Mouse (Mus musculus): ENCODE results near the gene Exosc1. TPM values are rescaled to one million over a fixed set of nuclear protein-coding genes. Genes with fewer than 3 reads are reported as not detected.

Gene Exosc1
- polyA plus RNA-seq, 1 experiment, result 20.3 TPM

DNA sequence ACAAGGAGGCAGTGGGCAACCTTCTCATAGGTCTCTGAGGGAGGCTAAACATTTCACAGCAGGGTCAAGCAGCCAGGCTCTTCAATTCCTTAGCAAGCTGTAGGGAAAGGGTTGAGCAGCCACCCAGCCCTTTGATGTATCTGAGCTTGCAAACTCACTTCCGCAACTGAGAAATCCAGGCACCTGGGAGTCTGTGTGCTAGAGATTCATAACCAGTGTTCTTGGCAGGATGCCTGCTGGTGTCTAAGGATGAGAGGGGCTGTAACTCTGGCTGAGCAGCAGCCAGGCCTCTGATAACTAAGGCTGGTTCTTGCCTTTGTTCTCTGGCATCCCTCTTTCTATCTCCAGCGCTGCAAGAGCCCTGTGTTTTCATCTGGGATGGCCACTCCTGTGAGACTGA is 31.5 kb downstream of the Exosc1 start:
- Histone ChIP-seq H3K36me3 (ENCODE audit: control insufficient read depth, insufficient read depth, low read length) (no peaks in the 10 kb centered on the region), H3K27me3 (ENCODE audit: control insufficient read depth, insufficient read depth, low read length) (no peaks in the 10 kb centered on the region), H3K4me1 (replicated peaks; ENCODE audit: control insufficient read depth, insufficient read depth, low read length) (peaks cover 13% of the 10 kb centered on the region), H3K27ac (ENCODE audit: control insufficient read depth, insufficient read depth, low read length) (peak overlapping the region; percentile 12; the same call in 1 of the 2 replicates), H3K4me3 (ENCODE audit: control insufficient read depth, insufficient read depth, low read length) (no peak overlapping the region)
- TF ChIP-seq CTCF (IDR thresholded peaks at IDR 0.05; ENCODE audit: borderline replicate concordance, control insufficient read depth, extremely low read depth, insufficient read depth, low read length, poor library complexity) (no peak), POLR2A (IDR thresholded peaks at IDR 0.05; ENCODE audit: control insufficient read depth, extremely low read depth, insufficient read depth, low read length, poor library complexity) (no peak)
- DNase-seq, result peak; percentile 54
- 6% methylated on average over 2 of the region's 2 CpGs for WGBS

DNA sequence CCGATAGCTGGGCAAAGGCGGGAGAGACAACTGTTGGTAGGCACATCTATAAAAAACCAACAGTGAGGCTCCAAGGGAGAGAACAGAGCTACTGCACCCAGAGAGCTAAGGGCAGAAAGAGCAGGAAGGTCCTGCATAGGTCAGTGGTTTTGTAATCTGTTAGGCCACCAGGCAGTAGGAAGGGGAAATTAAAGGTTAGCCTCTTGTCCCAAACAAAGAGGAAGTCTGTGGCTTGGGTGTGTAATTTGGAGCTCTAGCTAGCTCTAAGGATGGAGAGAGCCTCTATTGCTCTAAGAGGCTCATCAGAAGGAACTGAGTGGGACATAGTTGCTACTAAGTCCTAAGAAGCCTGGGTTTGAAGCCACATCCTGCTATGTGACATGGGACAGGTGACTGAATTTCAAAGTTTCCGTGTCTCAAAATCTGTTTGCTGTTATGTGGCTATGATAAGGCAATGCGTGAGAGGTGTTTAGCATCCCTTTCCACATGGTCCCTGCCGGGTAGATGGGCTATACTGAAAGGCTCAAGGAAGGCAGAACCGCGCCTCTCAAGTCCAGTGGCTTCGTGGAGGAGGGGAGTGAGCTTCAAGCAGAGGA is 32.6 kb downstream of the Exosc1 start:
- H3K4me3 ChIP-seq (ENCODE audit: control insufficient read depth, insufficient read depth, low read length), result no peak overlapping the region
- no peak for DNase-seq
- peaks cover 14% of the 10 kb centered on the region for H3K4me1 ChIP-seq (replicated peaks; ENCODE audit: control insufficient read depth, insufficient read depth, low read length)
- 17% methylated on average over 8 of the region's 8 CpGs for WGBS
- H3K27ac ChIP-seq (ENCODE audit: control insufficient read depth, insufficient read depth, low read length), result peak overlapping the region; percentile 24; the same call in 1 of the 2 replicates
- H3K36me3 ChIP-seq (ENCODE audit: control insufficient read depth, insufficient read depth, low read length), result no peaks in the 10 kb centered on the region
- TF ChIP-seq POLR2A (IDR thresholded peaks at IDR 0.05; ENCODE audit: control insufficient read depth, extremely low read depth, insufficient read depth, low read length, poor library complexity) (no peak), CTCF (IDR thresholded peaks at IDR 0.05; ENCODE audit: borderline replicate concordance, control insufficient read depth, extremely low read depth, insufficient read depth, low read length, poor library complexity) (no peak)
- H3K27me3 ChIP-seq (ENCODE audit: control insufficient read depth, insufficient read depth, low read length), result no peaks in the 10 kb centered on the region

DNA sequence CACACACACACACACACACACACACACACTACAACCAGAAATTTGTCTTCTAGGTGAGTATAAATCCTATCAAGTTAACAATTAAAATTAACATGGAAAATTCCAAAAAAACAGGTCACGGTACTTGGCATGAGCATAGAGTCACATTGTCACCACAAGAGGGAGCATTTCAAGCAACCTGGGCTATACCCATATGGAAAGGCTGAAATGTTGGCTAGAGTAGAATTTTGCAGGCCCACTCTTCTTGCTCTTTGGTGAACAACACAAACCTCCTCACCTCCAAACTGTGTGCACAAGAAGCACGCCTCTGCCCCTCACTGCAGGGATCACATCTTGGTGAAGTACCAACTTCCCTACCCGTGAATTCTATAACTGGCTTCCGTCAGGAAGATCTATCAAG is 34.4 kb downstream of the Exosc1 start:
- Histone ChIP-seq H3K4me1 (replicated peaks; ENCODE audit: control insufficient read depth, insufficient read depth, low read length) (peaks cover 21% of the 10 kb centered on the region), H3K4me3 (ENCODE audit: control insufficient read depth, insufficient read depth, low read length) (no peak overlapping the region), H3K27me3 (ENCODE audit: control insufficient read depth, insufficient read depth, low read length) (no peaks in the 10 kb centered on the region), H3K27ac (ENCODE audit: control insufficient read depth, insufficient read depth, low read length) (no peak overlapping the region), H3K36me3 (ENCODE audit: control insufficient read depth, insufficient read depth, low read length) (no peaks in the 10 kb centered on the region)
- TF ChIP-seq POLR2A (IDR thresholded peaks at IDR 0.05; ENCODE audit: control insufficient read depth, extremely low read depth, insufficient read depth, low read length, poor library complexity), result no peak
- TF ChIP-seq CTCF (IDR thresholded peaks at IDR 0.05; ENCODE audit: borderline replicate concordance, control insufficient read depth, extremely low read depth, insufficient read depth, low read length, poor library complexity), result no peak
- WGBS, result 80% methylated on average over 4 of the region's 4 CpGs
- DNase-seq, result peak; percentile 21

DNA sequence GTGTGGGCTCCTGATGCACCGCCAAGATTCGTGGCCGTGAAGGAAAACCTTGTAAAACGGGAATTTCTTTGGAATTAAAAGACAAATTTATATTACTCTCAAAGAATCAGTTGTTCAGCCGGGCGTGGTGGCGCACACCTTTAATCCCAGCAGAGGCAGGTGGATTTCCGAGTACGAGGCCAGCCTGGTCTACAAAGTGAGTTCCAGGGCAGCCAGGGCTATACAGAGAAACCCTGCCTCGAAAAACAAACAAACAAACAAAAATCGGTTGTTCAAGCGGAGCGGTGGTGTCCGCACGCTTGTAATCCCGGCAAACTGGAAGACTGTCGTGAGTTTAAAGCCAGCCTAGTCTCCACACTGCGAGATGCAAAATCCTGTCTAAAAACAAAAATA is 36.9 kb downstream of the Exosc1 start:
- 26% methylated on average over 18 of the region's 18 CpGs for WGBS
- Histone ChIP-seq H3K4me1 (replicated peaks; ENCODE audit: control insufficient read depth, insufficient read depth, low read length) (peaks cover 11% of the 10 kb centered on the region), H3K36me3 (ENCODE audit: control insufficient read depth, insufficient read depth, low read length) (no peaks in the 10 kb centered on the region), H3K27me3 (ENCODE audit: control insufficient read depth, insufficient read depth, low read length) (no peaks in the 10 kb centered on the region), H3K4me3 (ENCODE audit: control insufficient read depth, insufficient read depth, low read length) (peak overlapping the region; percentile 61), H3K27ac (ENCODE audit: control insufficient read depth, insufficient read depth, low read length) (no peak overlapping the region)
- no peak for DNase-seq
- TF ChIP-seq CTCF (IDR thresholded peaks at IDR 0.05; ENCODE audit: borderline replicate concordance, control insufficient read depth, extremely low read depth, insufficient read depth, low read length, poor library complexity) (no peak), POLR2A (IDR thresholded peaks at IDR 0.05; ENCODE audit: control insufficient read depth, extremely low read depth, insufficient read depth, low read length, poor library complexity) (no peak)

DNA sequence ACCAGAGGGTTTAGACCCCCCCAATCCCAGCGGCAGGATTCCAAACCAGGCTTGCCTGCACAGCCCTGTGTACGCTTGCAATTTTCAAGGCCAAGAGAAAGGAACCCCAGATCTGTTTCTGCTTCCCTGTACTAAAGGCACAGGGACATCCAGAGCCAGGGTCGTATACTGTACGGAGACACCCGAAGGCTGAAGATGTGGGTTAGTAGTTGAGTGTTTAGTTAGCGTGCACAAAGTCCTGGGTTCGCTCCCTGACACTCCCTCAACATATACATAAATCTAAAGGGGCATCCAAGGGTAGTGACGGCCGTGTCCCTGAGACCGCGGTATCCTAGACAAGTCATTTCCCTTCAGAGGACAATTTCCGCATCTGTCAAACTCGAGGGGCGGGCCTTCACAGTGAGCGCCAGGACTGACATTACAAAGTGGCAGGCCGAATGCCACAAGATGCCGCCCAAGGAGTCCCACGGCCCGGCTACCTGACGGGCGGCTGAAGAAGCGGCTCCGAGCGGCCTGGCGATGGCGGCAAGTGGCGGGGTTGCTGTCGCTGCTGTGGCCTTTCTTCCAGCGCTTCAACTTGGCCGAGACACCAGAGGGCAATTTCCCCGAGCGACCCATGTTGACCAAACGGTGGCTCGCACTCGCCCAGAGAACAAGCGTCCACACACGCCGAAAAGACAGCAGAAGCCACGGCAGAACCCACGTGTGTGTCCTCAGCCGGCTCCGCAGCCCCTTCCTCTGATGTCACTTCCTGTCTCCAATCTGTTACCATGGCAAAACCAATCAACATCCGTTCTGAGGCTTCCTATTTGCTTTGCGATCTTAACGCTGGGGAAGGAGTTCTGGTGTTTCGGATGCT is 37.5 kb downstream of the Exosc1 start, which contains the start of gene Rrp12:
TSS of gene Rrp12 (minus strand) at position 714 of the 859 bp plus-strand sequence.
- no peak within 1 kb of the TSS for H3K27ac ChIP-seq (ENCODE audit: control insufficient read depth, insufficient read depth, low read length)
- H3K36me3 ChIP-seq (ENCODE audit: control insufficient read depth, insufficient read depth, low read length), result no peaks in the 10 kb centered on the region
- peak within 1 kb of the TSS; percentile 61 for H3K4me3 ChIP-seq (ENCODE audit: control insufficient read depth, insufficient read depth, low read length)
- TF ChIP-seq CTCF (IDR thresholded peaks at IDR 0.05; ENCODE audit: borderline replicate concordance, control insufficient read depth, extremely low read depth, insufficient read depth, low read length, poor library complexity) (0 out of 2 replicates have a peak, but pooled peaks have one; percentile 45), POLR2A (IDR thresholded peaks at IDR 0.05; ENCODE audit: control insufficient read depth, extremely low read depth, insufficient read depth, low read length, poor library complexity) (no peak)
- DNase-seq, result peak; percentile 78
- H3K27me3 ChIP-seq (ENCODE audit: control insufficient read depth, insufficient read depth, low read length), result no peaks in the 10 kb centered on the region
- WGBS, result 1% methylated on average over 46 of the region's 46 CpGs
- H3K4me1 ChIP-seq (replicated peaks; ENCODE audit: control insufficient read depth, insufficient read depth, low read length), result peaks cover 8% of the 10 kb centered on the region

DNA sequence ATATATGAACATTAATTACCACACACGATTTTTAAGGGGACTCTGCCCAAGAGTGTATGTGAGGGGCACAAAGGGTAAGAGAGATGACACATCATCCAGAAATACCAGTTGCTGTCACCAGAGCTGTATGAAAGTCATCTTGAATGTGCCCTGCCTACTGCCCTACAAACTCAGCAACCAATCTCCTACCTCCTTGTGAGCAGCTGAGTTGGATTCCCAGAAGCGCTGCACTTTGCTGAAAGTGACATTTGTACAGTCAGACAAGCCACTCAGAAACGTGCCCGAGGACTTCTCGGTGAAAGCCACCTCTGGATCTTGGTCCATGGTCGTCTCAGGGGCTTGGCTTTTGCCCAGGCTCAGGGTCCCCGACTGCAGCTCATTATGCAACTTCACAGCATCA is 38.3 kb downstream of the Exosc1 start:
- no peak overlapping the region for H3K27ac ChIP-seq (ENCODE audit: control insufficient read depth, insufficient read depth, low read length)
- DNase-seq, result no peak
- no peak for TF ChIP-seq CTCF (IDR thresholded peaks at IDR 0.05; ENCODE audit: borderline replicate concordance, control insufficient read depth, extremely low read depth, insufficient read depth, low read length, poor library complexity)
- no peak for TF ChIP-seq POLR2A (IDR thresholded peaks at IDR 0.05; ENCODE audit: control insufficient read depth, extremely low read depth, insufficient read depth, low read length, poor library complexity)
- H3K4me1 ChIP-seq (replicated peaks; ENCODE audit: control insufficient read depth, insufficient read depth, low read length), result peaks cover 8% of the 10 kb centered on the region
- no peaks in the 10 kb centered on the region for H3K27me3 ChIP-seq (ENCODE audit: control insufficient read depth, insufficient read depth, low read length)
- WGBS, result 39% methylated on average over 7 of the region's 7 CpGs
- H3K36me3 ChIP-seq (ENCODE audit: control insufficient read depth, insufficient read depth, low read length), result no peaks in the 10 kb centered on the region
- H3K4me3 ChIP-seq (ENCODE audit: control insufficient read depth, insufficient read depth, low read length), result peak overlapping the region; percentile 61; the same call in 1 of the 2 replicates
